Mouse (Mus musculus): ENCODE data around the gene Tex26. TPM values are rescaled to one million over a fixed set of nuclear protein-coding genes. Genes with fewer than 3 reads are reported as not detected.

The Tex26 gene
- polyA plus RNA-seq, 1 experiment = not detected

DNA sequence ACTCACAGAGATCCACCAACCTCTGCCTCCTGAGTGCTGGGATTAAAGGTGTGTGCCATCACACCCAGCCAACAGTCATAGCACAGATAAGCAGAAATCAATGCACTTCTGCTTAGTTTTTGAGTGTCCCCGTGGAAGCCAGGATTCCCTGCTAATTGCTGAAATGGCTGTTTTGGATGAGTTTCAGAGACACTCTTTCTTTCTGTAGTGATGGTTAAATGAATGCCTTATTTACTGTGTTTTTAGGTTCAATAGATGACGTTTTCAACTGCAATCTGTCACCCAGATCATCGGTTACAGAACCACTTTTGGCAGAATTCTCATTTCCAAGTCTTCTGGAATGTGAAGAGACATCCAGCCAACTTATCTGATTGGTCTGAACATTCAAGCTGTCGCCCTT is 9.9 kb upstream of the Tex26 start:
- DNase-seq (ENCODE audit: low read depth in 1 of 2, low spot score in 2 of 2) = no peak
- WGBS = 79% methylated on average over 4 of the region's 4 CpGs

DNA sequence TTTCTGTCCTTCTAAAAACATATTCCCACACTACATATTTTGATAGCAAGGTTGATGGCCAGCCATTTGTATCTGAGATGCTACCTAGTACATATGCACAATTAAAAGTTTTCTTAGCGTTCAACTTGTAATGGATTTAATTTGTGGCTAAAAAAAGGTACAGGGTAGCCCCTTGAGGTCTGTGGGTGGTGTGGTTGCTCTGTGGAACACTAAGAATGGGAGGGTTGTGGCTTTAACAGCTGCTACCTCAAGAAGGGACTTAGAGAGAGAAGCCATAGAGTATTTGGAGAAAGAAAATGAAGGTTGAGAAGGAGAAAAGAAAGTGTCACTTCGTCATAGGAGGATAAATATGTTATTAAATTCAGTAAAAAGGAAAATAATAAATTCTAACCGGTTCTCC is 8.5 kb upstream of the Tex26 start:
- H3K4me1 ChIP-seq (ENCODE audit: control insufficient read depth, insufficient read depth, insufficient read length) = peaks cover 9% of the 10 kb centered on the region; the same call in 1 of the 2 replicates
- no peak for DNase-seq (ENCODE audit: low read depth in 1 of 2, low spot score in 2 of 2)
- no peaks in the 10 kb centered on the region for H3K36me3 ChIP-seq (ENCODE audit: control insufficient read depth, insufficient read depth, low read length)
- H3K27me3 ChIP-seq (ENCODE audit: control insufficient read depth, insufficient read depth, low read length) = no peaks in the 10 kb centered on the region
- H3K27ac ChIP-seq (ENCODE audit: insufficient read depth, low read length) = no peak overlapping the region
- WGBS = 28% methylated on average over 3 of the region's 3 CpGs
- H3K4me3 ChIP-seq (ENCODE audit: extremely low read depth, insufficient read depth, insufficient read length) = no peak overlapping the region
- TF ChIP-seq CTCF (IDR thresholded peaks at IDR 0.05; ENCODE audit: extremely low read depth, insufficient read depth, insufficient read length, insufficient replicate concordance) (no peak), POLR2A (IDR thresholded peaks at IDR 0.05; ENCODE audit: low read depth, low read length) (no peak)

More for the DNA sequence above, 9.9 kb upstream of the Tex26 start:
- H3K4me3 ChIP-seq (ENCODE audit: extremely low read depth, insufficient read depth, insufficient read length) = no peak overlapping the region
- no peaks in the 10 kb centered on the region for H3K36me3 ChIP-seq (ENCODE audit: control insufficient read depth, insufficient read depth, low read length)
- H3K4me1 ChIP-seq (ENCODE audit: control insufficient read depth, insufficient read depth, insufficient read length) = peaks cover 9% of the 10 kb centered on the region; the same call in 1 of the 2 replicates
- no peak overlapping the region for H3K27ac ChIP-seq (ENCODE audit: insufficient read depth, low read length)
- TF ChIP-seq CTCF (IDR thresholded peaks at IDR 0.05; ENCODE audit: extremely low read depth, insufficient read depth, insufficient read length, insufficient replicate concordance) (no peak), POLR2A (IDR thresholded peaks at IDR 0.05; ENCODE audit: low read depth, low read length) (no peak)
- H3K27me3 ChIP-seq (ENCODE audit: control insufficient read depth, insufficient read depth, low read length) = no peaks in the 10 kb centered on the region

DNA sequence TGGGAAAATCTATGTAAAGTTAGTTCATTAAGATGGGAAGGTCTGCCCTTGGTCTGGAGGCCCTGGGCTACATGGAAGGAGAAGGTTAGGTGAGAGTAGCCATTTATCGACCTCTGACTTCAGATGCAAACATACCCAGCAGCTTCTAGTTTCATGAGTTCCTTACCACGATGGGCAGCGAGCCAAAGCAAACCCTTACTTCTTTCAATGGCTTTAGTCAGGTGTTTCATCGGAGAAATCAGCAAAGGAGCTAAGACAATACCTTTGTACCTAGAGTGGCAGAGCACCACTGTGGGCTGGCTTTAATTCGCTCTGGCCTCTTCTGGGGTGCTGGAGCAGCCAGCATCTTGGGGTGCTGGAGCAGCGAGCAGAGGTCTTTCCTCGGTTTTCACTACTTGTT is 5.8 kb upstream of the Tex26 start:
- no peak for TF ChIP-seq POLR2A (IDR thresholded peaks at IDR 0.05; ENCODE audit: low read depth, low read length)
- no peak for TF ChIP-seq CTCF (IDR thresholded peaks at IDR 0.05; ENCODE audit: extremely low read depth, insufficient read depth, insufficient read length, insufficient replicate concordance)
- Histone ChIP-seq H3K27me3 (ENCODE audit: control insufficient read depth, insufficient read depth, low read length) (no peaks in the 10 kb centered on the region), H3K36me3 (ENCODE audit: control insufficient read depth, insufficient read depth, low read length) (no peaks in the 10 kb centered on the region), H3K4me1 (ENCODE audit: control insufficient read depth, insufficient read depth, insufficient read length) (peaks cover 9% of the 10 kb centered on the region; the same call in 1 of the 2 replicates), H3K27ac (ENCODE audit: insufficient read depth, low read length) (no peak overlapping the region), H3K4me3 (ENCODE audit: extremely low read depth, insufficient read depth, insufficient read length) (no peak overlapping the region)
- no peak for DNase-seq (ENCODE audit: low read depth in 1 of 2, low spot score in 2 of 2)
- WGBS = 45% methylated on average over 7 of the region's 7 CpGs

DNA sequence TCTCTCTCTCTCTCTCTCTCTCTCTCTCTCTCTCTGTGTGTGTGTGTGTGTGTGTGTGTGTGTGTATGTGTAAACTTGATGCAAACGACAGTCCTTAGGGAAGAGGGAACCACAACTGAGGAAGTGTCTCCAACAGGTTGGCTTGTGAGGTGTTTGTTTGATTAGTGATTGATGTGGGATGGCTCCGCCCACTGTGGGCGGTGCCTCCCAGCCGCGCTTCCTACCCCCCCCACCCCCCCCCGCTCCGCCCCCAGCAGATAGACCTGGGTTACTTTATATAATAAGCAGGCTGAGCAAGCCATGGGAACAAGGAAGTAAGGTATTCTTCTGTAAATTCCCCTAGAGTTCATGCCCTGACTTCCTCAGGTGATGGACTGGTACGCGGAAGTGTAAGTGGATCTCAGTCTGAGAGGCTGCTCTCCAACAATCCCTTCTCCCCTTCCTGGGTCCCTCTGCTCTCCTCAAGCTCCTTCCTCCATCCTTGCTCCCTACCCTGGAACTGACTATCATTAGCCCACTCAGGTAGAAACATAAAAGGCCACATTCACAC is 5.2 kb upstream of the Tex26 start:
- WGBS = 27% methylated on average over 9 of the region's 9 CpGs
- Histone ChIP-seq H3K27ac (ENCODE audit: insufficient read depth, low read length) (no peak overlapping the region), H3K4me3 (ENCODE audit: extremely low read depth, insufficient read depth, insufficient read length) (no peak overlapping the region), H3K27me3 (ENCODE audit: control insufficient read depth, insufficient read depth, low read length) (no peaks in the 10 kb centered on the region), H3K36me3 (ENCODE audit: control insufficient read depth, insufficient read depth, low read length) (no peaks in the 10 kb centered on the region), H3K4me1 (ENCODE audit: control insufficient read depth, insufficient read depth, insufficient read length) (peaks cover 5% of the 10 kb centered on the region; the same call in 1 of the 2 replicates)
- TF ChIP-seq CTCF (IDR thresholded peaks at IDR 0.05; ENCODE audit: extremely low read depth, insufficient read depth, insufficient read length, insufficient replicate concordance) = no peak
- TF ChIP-seq POLR2A (IDR thresholded peaks at IDR 0.05; ENCODE audit: low read depth, low read length) = no peak
- DNase-seq (ENCODE audit: low read depth in 1 of 2, low spot score in 2 of 2) = no peak

DNA sequence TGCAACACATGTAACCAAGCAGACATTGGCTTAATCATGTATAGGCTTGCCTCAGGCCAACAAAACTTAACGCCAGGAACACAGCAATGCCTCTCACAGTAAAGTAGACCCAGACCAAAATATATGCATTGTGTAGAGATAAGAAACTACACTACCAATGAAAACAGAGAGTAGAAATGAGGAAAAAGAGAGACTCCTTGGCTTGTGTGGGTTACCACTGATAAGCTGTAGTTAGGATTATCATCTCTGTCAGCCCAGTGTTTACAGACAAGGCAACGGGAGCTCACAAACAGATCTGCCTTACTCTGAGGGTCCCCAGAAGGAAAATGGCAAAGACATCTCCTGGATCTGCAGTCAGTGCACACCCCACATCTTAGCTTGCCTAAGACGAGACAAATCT is 2.9 kb upstream of the Tex26 start:
- H3K4me3 ChIP-seq (ENCODE audit: extremely low read depth, insufficient read depth, insufficient read length) = no peak overlapping the region
- no peaks in the 10 kb centered on the region for H3K27me3 ChIP-seq (ENCODE audit: control insufficient read depth, insufficient read depth, low read length)
- TF ChIP-seq POLR2A (IDR thresholded peaks at IDR 0.05; ENCODE audit: low read depth, low read length) (no peak), CTCF (IDR thresholded peaks at IDR 0.05; ENCODE audit: extremely low read depth, insufficient read depth, insufficient read length, insufficient replicate concordance) (no peak)
- WGBS = 72% methylated on average over 3 of the region's 3 CpGs
- no peaks in the 10 kb centered on the region for H3K36me3 ChIP-seq (ENCODE audit: control insufficient read depth, insufficient read depth, low read length)
- H3K27ac ChIP-seq (ENCODE audit: insufficient read depth, low read length) = no peak overlapping the region
- H3K4me1 ChIP-seq (ENCODE audit: control insufficient read depth, insufficient read depth, insufficient read length) = peaks cover 9% of the 10 kb centered on the region; the same call in 1 of the 2 replicates
- DNase-seq (ENCODE audit: low read depth in 1 of 2, low spot score in 2 of 2) = no peak

DNA sequence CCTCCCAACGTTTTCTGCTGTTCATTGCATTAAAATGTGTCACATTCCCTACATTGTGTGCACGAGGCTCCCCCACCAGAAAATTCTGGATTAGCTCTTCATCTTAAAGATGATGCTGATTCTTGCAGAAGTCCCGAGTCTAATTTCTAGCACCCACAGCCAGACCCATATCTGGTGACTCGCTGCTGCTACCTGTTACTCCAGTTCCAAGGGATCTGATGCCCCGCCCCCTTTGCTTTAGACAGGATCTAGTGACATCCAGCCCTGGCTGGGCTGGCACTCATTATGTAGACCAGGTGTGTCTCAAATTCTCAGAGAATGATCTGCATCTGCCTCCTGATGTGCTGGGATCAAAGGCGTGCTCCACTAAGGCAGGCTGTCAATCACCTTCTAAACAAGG is 2.3 kb upstream of the Tex26 start:
- H3K27ac ChIP-seq (ENCODE audit: insufficient read depth, low read length) = no peak overlapping the region
- H3K36me3 ChIP-seq (ENCODE audit: control insufficient read depth, insufficient read depth, low read length) = no peaks in the 10 kb centered on the region
- WGBS = 86% methylated on average over 6 of the region's 6 CpGs
- H3K4me1 ChIP-seq (ENCODE audit: control insufficient read depth, insufficient read depth, insufficient read length) = peaks cover 9% of the 10 kb centered on the region; the same call in 1 of the 2 replicates
- TF ChIP-seq POLR2A (IDR thresholded peaks at IDR 0.05; ENCODE audit: low read depth, low read length) = no peak
- no peak for TF ChIP-seq CTCF (IDR thresholded peaks at IDR 0.05; ENCODE audit: extremely low read depth, insufficient read depth, insufficient read length, insufficient replicate concordance)
- DNase-seq (ENCODE audit: low read depth in 1 of 2, low spot score in 2 of 2) = no peak
- no peaks in the 10 kb centered on the region for H3K27me3 ChIP-seq (ENCODE audit: control insufficient read depth, insufficient read depth, low read length)
- no peak overlapping the region for H3K4me3 ChIP-seq (ENCODE audit: extremely low read depth, insufficient read depth, insufficient read length)

GRCm38 (mm10) chr5:149440180-149440573 is 717 bp downstream of the Tex26 start:
- Histone ChIP-seq H3K27me3 (ENCODE audit: control insufficient read depth, insufficient read depth, low read length) (no peaks in the 10 kb centered on the region), H3K4me3 (ENCODE audit: extremely low read depth, insufficient read depth, insufficient read length) (no peak overlapping the region), H3K36me3 (ENCODE audit: control insufficient read depth, insufficient read depth, low read length) (no peaks in the 10 kb centered on the region), H3K4me1 (ENCODE audit: control insufficient read depth, insufficient read depth, insufficient read length) (peaks cover 6% of the 10 kb centered on the region; the same call in 1 of the 2 replicates), H3K27ac (ENCODE audit: insufficient read depth, low read length) (no peak overlapping the region)
- WGBS = 5% methylated on average over 18 of the region's 18 CpGs
- no peak for DNase-seq (ENCODE audit: low read depth in 1 of 2, low spot score in 2 of 2)
- TF ChIP-seq CTCF (IDR thresholded peaks at IDR 0.05; ENCODE audit: extremely low read depth, insufficient read depth, insufficient read length, insufficient replicate concordance) (no peak), POLR2A (IDR thresholded peaks at IDR 0.05; ENCODE audit: low read depth, low read length) (no peak)
